Mouse (Mus musculus) limb, embryonic 15.5 days (tissue): ENCODE measurements at regions not wholly inside any gene's neighbourhood (a gene's known extent, or its start where the extent isn't known, plus 50 kb on each side); places are given as distances from the start of the nearest gene placed in this dataset.

Source experiments
- ATAC-seq: fragments of 200-750 bp; cut with Nextera tagmentation; 2 replicates; pipeline ENCODE4 v1.8.0; 2017; ENCODE audit warnings: low read depth, moderate TSS enrichment; ENCODE audit not compliant: insufficient number of reproducible peaks, low FRiP score, low TSS enrichment
- H3K27ac ChIP-seq: fragments of 300-500 bp; sonication (generic); 2 replicates; pipeline ENCODE4 v1.5.1; 2015; ENCODE audit warnings: moderate library complexity, mild to moderate bottlenecking, inconsistent platforms
- H3K27me3 ChIP-seq: fragments of 300-500 bp; sonication (generic); 2 replicates; pipeline ENCODE4 v1.6.1; 2015; ENCODE audit warnings: inconsistent platforms
- H3K36me3 ChIP-seq: fragments of 300-500 bp; sonication (generic); 2 replicates; pipeline ENCODE4 v1.6.1; 2015; ENCODE audit warnings: inconsistent platforms
- H3K4me1 ChIP-seq: fragments of 300-500 bp; sonication (generic); 2 replicates; pipeline ENCODE4 v1.6.1; 2015; ENCODE audit warnings: inconsistent platforms
- H3K4me2 ChIP-seq: fragments of 300-500 bp; sonication (generic); 2 replicates; pipeline ENCODE4 v1.6.1; 2015; ENCODE audit warnings: mild to moderate bottlenecking, inconsistent platforms
- H3K4me3 ChIP-seq: fragments of 300-500 bp; sonication (generic); 2 replicates; pipeline ENCODE4 v1.5.1; 2015; ENCODE audit warnings: mild to moderate bottlenecking, inconsistent platforms
- H3K9ac ChIP-seq: fragments of 300-500 bp; sonication (generic); 2 replicates; pipeline ENCODE4 v1.6.1; 2015; ENCODE audit warnings: inconsistent platforms
- H3K9me3 ChIP-seq: fragments of 300-500 bp; sonication (generic); 2 replicates; pipeline ENCODE4 v1.6.1; 2016; ENCODE audit warnings: inconsistent platforms
- WGBS: fragments of 180-500 bp; shearing (Covaris S2); methylation state at CpG from one replicate; pipeline ENCODE4 v1.1.7; 2015; 5-methylcytosine and 5-hydroxymethylcytosine counted together

- no peaks in the 10 kb centered on the region for H3K9me3 ChIP-seq
- no peaks in the 10 kb centered on the region for H3K36me3 ChIP-seq
- H3K4me3 ChIP-seq, result no peak overlapping the region
- H3K4me1 ChIP-seq, result peaks cover 14% of the 10 kb centered on the region
- no peak for ATAC-seq
- H3K27ac ChIP-seq, result no peak overlapping the region
- H3K27me3 ChIP-seq, result no peaks in the 10 kb centered on the region
- H3K9ac ChIP-seq, result no peak overlapping the region
- no peak overlapping the region for H3K4me2 ChIP-seq
- 86% methylated on average over 4 of the region's 4 CpGs for WGBS
Observed at GRCm38 (mm10) chr7:90044100-90044698, 63.4 kb upstream of the Eed start.

- Histone ChIP-seq H3K4me2 (no peak overlapping the region), H3K36me3 (no peaks in the 10 kb centered on the region), H3K4me1 (peaks cover 14% of the 10 kb centered on the region), H3K4me3 (no peak overlapping the region), H3K27me3 (no peaks in the 10 kb centered on the region), H3K9me3 (no peaks in the 10 kb centered on the region), H3K27ac (no peak overlapping the region), H3K9ac (no peak overlapping the region)
- 76% methylated on average over 4 of the region's 4 CpGs for WGBS
- no peak for ATAC-seq
Observed at GRCm38 (mm10) chr7:90045208-90045800, 64.5 kb upstream of the Eed start.

GRCm38 (mm10) chr7:90046228-90046627 is 65.4 kb upstream of the Eed start:
- H3K27me3 ChIP-seq, result no peaks in the 10 kb centered on the region
- no peak overlapping the region for H3K9ac ChIP-seq
- ATAC-seq, result no peak
- no peaks in the 10 kb centered on the region for H3K36me3 ChIP-seq
- WGBS, result 81% methylated on average over 3 of the region's 3 CpGs
- no peak overlapping the region for H3K4me3 ChIP-seq
- peaks cover 8% of the 10 kb centered on the region for H3K4me1 ChIP-seq
- H3K9me3 ChIP-seq, result no peaks in the 10 kb centered on the region
- H3K27ac ChIP-seq, result no peak overlapping the region
- H3K4me2 ChIP-seq, result no peak overlapping the region

- Histone ChIP-seq H3K9ac (no peak overlapping the region), H3K4me3 (no peak overlapping the region), H3K36me3 (no peaks in the 10 kb centered on the region), H3K9me3 (no peaks in the 10 kb centered on the region), H3K27me3 (no peaks in the 10 kb centered on the region), H3K4me1 (peaks cover 1% of the 10 kb centered on the region), H3K27ac (no peak overlapping the region), H3K4me2 (no peak overlapping the region)
- no peak for ATAC-seq
- 85% methylated on average over 4 of the region's 4 CpGs for WGBS
Observed at GRCm38 (mm10) chr7:90046862-90047261, 66.1 kb upstream of the Eed start.

- Histone ChIP-seq H3K4me1 (no peaks in the 10 kb centered on the region), H3K27me3 (no peaks in the 10 kb centered on the region), H3K4me3 (no peak overlapping the region), H3K36me3 (no peaks in the 10 kb centered on the region), H3K9ac (no peak overlapping the region), H3K27ac (no peak overlapping the region), H3K4me2 (no peak overlapping the region), H3K9me3 (no peaks in the 10 kb centered on the region)
- ATAC-seq, result no peak
- WGBS, result 72% methylated on average over 10 of the region's 10 CpGs
Observed at GRCm38 (mm10) chr7:90048401-90049307, 67.9 kb upstream of the Eed start.

- Histone ChIP-seq H3K4me1 (0 out of 2 replicates have a peak, but pooled peaks cover 2% of the 10 kb centered on the region), H3K27me3 (no peaks in the 10 kb centered on the region), H3K36me3 (no peaks in the 10 kb centered on the region), H3K4me3 (no peak overlapping the region), H3K9ac (no peak overlapping the region), H3K27ac (peak overlapping the region; percentile 8; the same call in 1 of the 2 replicates), H3K4me2 (no peak overlapping the region), H3K9me3 (no peaks in the 10 kb centered on the region)
- ATAC-seq, result peak; percentile 68
- WGBS, result 66% methylated on average over 8 of the region's 8 CpGs
Observed at GRCm38 (mm10) chr7:90049831-90050237, 69.1 kb upstream of the Eed start.

- H3K9ac ChIP-seq, result no peak overlapping the region
- WGBS, result 43% methylated on average over 7 of the region's 7 CpGs
- no peak overlapping the region for H3K4me2 ChIP-seq
- 0 out of 2 replicates have a peak overlapping the region, but pooled peaks have one; percentile 29 for H3K27ac ChIP-seq
- H3K36me3 ChIP-seq, result no peaks in the 10 kb centered on the region
- H3K4me3 ChIP-seq, result no peak overlapping the region
- ATAC-seq, result no peak
- no peaks in the 10 kb centered on the region for H3K27me3 ChIP-seq
- H3K9me3 ChIP-seq, result no peaks in the 10 kb centered on the region
- peaks cover 15% of the 10 kb centered on the region for H3K4me1 ChIP-seq
Observed at GRCm38 (mm10) chr7:90054795-90055511, 74.2 kb upstream of the Eed start.

GRCm38 (mm10) chr7:90057947-90058346 is 72.1 kb upstream of the Picalm start:
- H3K9ac ChIP-seq, result no peak overlapping the region
- H3K4me1 ChIP-seq, result peaks cover 31% of the 10 kb centered on the region
- no peak overlapping the region for H3K27ac ChIP-seq
- no peak overlapping the region for H3K4me2 ChIP-seq
- no peaks in the 10 kb centered on the region for H3K9me3 ChIP-seq
- ATAC-seq, result no peak
- 68% methylated on average over 1 of the region's 1 CpGs for WGBS
- no peak overlapping the region for H3K4me3 ChIP-seq
- H3K36me3 ChIP-seq, result no peaks in the 10 kb centered on the region
- no peaks in the 10 kb centered on the region for H3K27me3 ChIP-seq

- Histone ChIP-seq H3K9ac (no peak overlapping the region), H3K4me1 (peaks cover 31% of the 10 kb centered on the region), H3K36me3 (no peaks in the 10 kb centered on the region), H3K4me3 (no peak overlapping the region), H3K27ac (no peak overlapping the region), H3K4me2 (no peak overlapping the region), H3K27me3 (no peaks in the 10 kb centered on the region), H3K9me3 (no peaks in the 10 kb centered on the region)
- WGBS, result 76% methylated on average over 4 of the region's 4 CpGs
- no peak for ATAC-seq
Observed at GRCm38 (mm10) chr7:90058636-90059035, 71.4 kb upstream of the Picalm start.

GRCm38 (mm10) chr7:90059249-90059628 is 70.8 kb upstream of the Picalm start:
- Histone ChIP-seq H3K27me3 (no peaks in the 10 kb centered on the region), H3K9me3 (no peaks in the 10 kb centered on the region), H3K4me2 (no peak overlapping the region), H3K27ac (peak overlapping the region; percentile 71), H3K4me3 (no peak overlapping the region), H3K9ac (no peak overlapping the region), H3K36me3 (no peaks in the 10 kb centered on the region), H3K4me1 (peaks cover 31% of the 10 kb centered on the region)
- ATAC-seq, result no peak
- WGBS, result 52% methylated on average over 8 of the region's 8 CpGs

GRCm38 (mm10) chr7:90059629-90060301 is 70.2 kb upstream of the Picalm start:
- Histone ChIP-seq H3K9ac (no peak overlapping the region), H3K9me3 (no peaks in the 10 kb centered on the region), H3K36me3 (no peaks in the 10 kb centered on the region), H3K4me3 (no peak overlapping the region), H3K4me1 (peaks cover 30% of the 10 kb centered on the region), H3K27ac (peak overlapping the region; percentile 79), H3K27me3 (no peaks in the 10 kb centered on the region), H3K4me2 (no peak overlapping the region)
- ATAC-seq, result peak; percentile 90
- WGBS, result 48% methylated on average over 6 of the region's 6 CpGs
